Mouse (Mus musculus) heart, postnatal 10 days (tissue): Measurements from ENCODE around the gene Gm16442. TPM values are rescaled to one million over a fixed set of nuclear protein-coding genes. Genes with fewer than 3 reads are reported as not detected.
"Not testable (repeated sequence)": the region's sequence is repeated elsewhere in the genome, so short reads cannot be mapped to it uniquely, and the experiment has no call there.

Experiments
- DNase-seq, 2 experiments: peaks; one replicate each; pipeline ENCODE4 v3.0.0; 2021
- intact Hi-C: fragments of 180-260 bp; cut with DNase I; formaldehyde crosslinking; loops from one replicate; pipeline ENCODE4 v1.15.1; 2025
- total RNA-seq, 2 experiments: library from RNA; stranded (reverse); gene quantifications; 2 replicates each; pipeline ENCODE4 v1.2.3; 2021

The Gm16442 gene
- total RNA-seq: not detected

DNA sequence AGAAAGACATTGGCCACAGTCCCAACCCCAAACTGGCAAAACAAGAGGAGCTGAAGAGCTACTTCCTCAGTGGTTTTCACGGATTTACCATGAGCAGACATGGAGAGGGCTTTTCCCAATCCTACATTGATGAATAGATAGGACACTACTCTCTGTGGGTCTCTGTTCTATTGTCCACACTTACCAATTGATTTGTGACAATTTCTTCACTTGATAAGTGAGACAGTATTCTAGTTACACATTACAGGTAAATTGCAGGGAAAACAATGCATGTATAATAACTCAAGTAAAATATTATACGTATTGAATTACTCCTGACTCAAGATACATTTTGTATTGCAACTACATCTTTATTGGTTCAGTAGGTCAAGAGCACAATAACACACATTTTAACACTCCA lies at the start of gene Gm16442:
TSS of gene Gm16442 (minus strand) at position 101 of the 400 bp plus-strand sequence.
- intact Hi-C loops, DNase-seq: not testable (repeated sequence)

- DNase-seq, intact Hi-C loops: not testable (repeated sequence)
Measured at GRCm38 (mm10) chr7:20168277-20168676, 45.9 kb upstream of the Gm16442 start, which contains the start of gene Vmn1r94. Gene Vmn1r94 (minus strand): TSS chr7:20168377.

GRCm38 (mm10) chr7:20138988-20139387 lies 16.6 kb upstream of the Gm16442 start, which contains the start of gene Vmn1r93:
Gene Vmn1r93 (minus strand): TSS chr7:20139088.
- DNase-seq, intact Hi-C loops: not testable (repeated sequence)

- DNase-seq, intact Hi-C loops: not testable (repeated sequence)
Measured at GRCm38 (mm10) chr7:20099380-20099779, 23.0 kb downstream of the Gm16442 start, which contains the start of gene Vmn1r91. Gene Vmn1r91 (plus strand): TSS chr7:20099680.

DNA sequence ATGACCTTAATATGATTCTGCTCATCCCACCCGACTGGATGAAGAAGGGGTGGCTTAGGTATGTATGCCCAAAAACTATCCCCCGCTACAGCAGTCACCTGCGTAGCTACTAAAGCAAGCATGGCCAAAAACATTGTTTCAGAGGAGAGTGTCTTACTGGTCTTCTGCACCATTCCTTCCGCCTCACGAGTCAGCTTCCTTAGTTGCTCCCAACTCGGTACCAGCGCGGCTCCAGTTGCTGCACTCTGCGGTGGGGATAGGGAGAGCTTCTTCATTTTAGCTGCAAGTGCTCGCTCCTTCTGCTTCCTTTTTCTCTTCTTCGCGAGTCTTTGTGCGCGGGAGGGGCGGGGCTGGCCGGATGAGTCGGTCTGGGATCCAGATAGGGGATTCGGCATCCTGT lies 44.3 kb downstream of the Gm16442 start:
- intact Hi-C loops: not testable (repeated sequence)

More for the DNA sequence above, 44.3 kb downstream of the Gm16442 start:
- not testable (repeated sequence) for DNase-seq

Other genes with a start within 250 kb of the Gm16442 start
- not detected for gene Ceacam19, start 234.6 kb downstream of the Gm16442 start, total RNA-seq
- gene Pvr, start 201.4 kb downstream of the Gm16442 start, total RNA-seq: 10 to 100 TPM; 21.2 to 23.1 TPM
- 1 to 10 TPM; 1.4 to 3.6 TPM for gene Igsf23, start 171.8 kb downstream of the Gm16442 start, total RNA-seq
- not detected for gene Ceacam20, start 157.2 kb downstream of the Gm16442 start, total RNA-seq
- not detected for gene Nlrp9b, start 131.1 kb downstream of the Gm16442 start, total RNA-seq
- not detected for gene Vmn1r91, start 22.9 kb downstream of the Gm16442 start, total RNA-seq
- gene Vmn1r93, start 16.5 kb upstream of the Gm16442 start, total RNA-seq: not detected
- gene Vmn1r94, start 45.8 kb upstream of the Gm16442 start, total RNA-seq: not detected
- gene Vmn1r95, start 71.1 kb upstream of the Gm16442 start, total RNA-seq: not detected
- not detected for gene Gm6164, start 83.0 kb upstream of the Gm16442 start, total RNA-seq
- not detected for gene Gm4498, start 111.2 kb upstream of the Gm16442 start, total RNA-seq
- gene Gm5890, start 140.3 kb upstream of the Gm16442 start, total RNA-seq: not detected
- gene Gm4133, start 211.5 kb upstream of the Gm16442 start, total RNA-seq: not detected